Mouse (Mus musculus) ES-E14 (cell line): ENCODE measurements at regions not wholly inside any gene's neighbourhood (a gene's known extent, or its start where the extent isn't known, plus 50 kb on each side); places are given as distances from the start of the nearest gene placed in this dataset.

Experiments used
- DNase-seq: peaks from one replicate; pipeline ENCODE4 v3.0.0-alpha.2; 2013; ENCODE audit warnings: low read depth, low spot score
- H3K27ac ChIP-seq: 2 replicates; pipeline ENCODE4 v1.5.1; 2012; ENCODE audit warnings: low read depth, mild to moderate bottlenecking, low read length, moderate library complexity, mixed read lengths; ENCODE audit not compliant: poor library complexity, insufficient read depth, severe bottlenecking
- H3K36me3 ChIP-seq: 2 replicates; pipeline ENCODE4 v1.6.1; 2012; ENCODE audit warnings: mild to moderate bottlenecking, low read length, moderate library complexity, mixed read lengths; ENCODE audit not compliant: control insufficient read depth, poor library complexity, insufficient read depth, severe bottlenecking
- H3K4me1 ChIP-seq, 2 experiments: fragments of 150-350 bp in 1 of 2; sonication (generic) in 1 of 2; 2 replicates each; pipeline ENCODE4 v1.6.1; 2012; ENCODE audit warnings: low read length in 2 of 2, mild to moderate bottlenecking in 1 of 2, mixed read lengths in 1 of 2; ENCODE audit not compliant: control insufficient read depth in 2 of 2, insufficient read depth in 2 of 2, poor library complexity in 1 of 2
- H3K4me3 ChIP-seq, 2 experiments: fragments of 150-350 bp in 1 of 2; sonication (generic) in 1 of 2; 2 replicates each; pipeline ENCODE4 v1.5.1; 2012; ENCODE audit warnings: low read length in 2 of 2, low read depth in 1 of 2, mild to moderate bottlenecking in 1 of 2, mixed read lengths in 1 of 2; ENCODE audit not compliant: insufficient read depth in 1 of 2, poor library complexity in 1 of 2, severe bottlenecking in 1 of 2
- H3K9ac ChIP-seq: 2 replicates; pipeline ENCODE4 v1.6.1; 2012; ENCODE audit warnings: low read depth, mild to moderate bottlenecking, low read length, mixed read lengths; ENCODE audit not compliant: poor library complexity, insufficient read depth, severe bottlenecking
- H3K9me3 ChIP-seq: fragments of 150-350 bp; sonication (generic); 2 replicates; pipeline ENCODE4 v1.6.1; 2012; ENCODE audit warnings: low read depth, mild to moderate bottlenecking, low read length; ENCODE audit not compliant: control insufficient read depth, insufficient read depth
- CHD2 ChIP-seq: IDR thresholded peaks from 2 replicates; pipeline ENCODE4 v1.6.1; 2014; ENCODE audit warnings: mild to moderate bottlenecking, low read depth, low read length, inconsistent platforms
- HCFC1 ChIP-seq: IDR thresholded peaks from 2 replicates; pipeline ENCODE4 v1.6.1; 2012; ENCODE audit warnings: low read length, inconsistent platforms, borderline replicate concordance; ENCODE audit not compliant: insufficient read depth
- MAFK ChIP-seq: IDR thresholded peaks from 2 replicates; pipeline ENCODE4 v1.6.1; 2014; ENCODE audit warnings: mild to moderate bottlenecking, low read depth, low read length, inconsistent platforms; ENCODE audit not compliant: insufficient read depth
- ZC3H11A ChIP-seq: IDR thresholded peaks from 2 replicates; pipeline ENCODE4 v1.6.1; 2012; ENCODE audit warnings: low read depth, mild to moderate bottlenecking, inconsistent platforms, low read length, borderline replicate concordance
- ZNF384 ChIP-seq: IDR thresholded peaks from 2 replicates; pipeline ENCODE4 v1.6.1; 2012; ENCODE audit warnings: low read depth, low read length, inconsistent platforms
- in situ Hi-C, 2 experiments: fragments of 600-800 bp; cut with MboI; formaldehyde crosslinking; loops; one replicate each; pipeline ENCODE4 v1.15.1; 2025; ENCODE audit warnings: low sequenced_read_pairs in 2 of 2, inconsistent platforms in 1 of 2; ENCODE audit not compliant: unreplicated experiment in 2 of 2

GRCm38 (mm10) chr6:9659672-9660071, 711.4 kb downstream of the Nxph1 start:
- no peak for TF ChIP-seq ZNF384
- no peak for TF ChIP-seq ZC3H11A
- no peak for TF ChIP-seq MAFK
- TF ChIP-seq HCFC1: no peak
- TF ChIP-seq CHD2: no peak
- no peak overlapping the region for H3K9ac ChIP-seq
- H3K4me3 ChIP-seq: no peak overlapping the region
- H3K9me3 ChIP-seq: no peaks in the 10 kb centered on the region
- no peaks in the 10 kb centered on the region for H3K36me3 ChIP-seq
- in situ Hi-C loops: no loop called here
- H3K27ac ChIP-seq: no peak overlapping the region
- DNase-seq: no peak
- H3K4me1 ChIP-seq: 0 out of 4 replicates have a peak, but pooled peaks cover 0 to 2% of the 10 kb centered on the region in 2 experiments

- TF ChIP-seq CHD2 (no peak), HCFC1 (no peak), ZC3H11A (no peak), MAFK (no peak), ZNF384 (no peak)
- no peak for DNase-seq
- Histone ChIP-seq H3K9me3 (no peaks in the 10 kb centered on the region; the same call in 1 of the 2 replicates), H3K36me3 (no peaks in the 10 kb centered on the region), H3K4me3 (no peak overlapping the region), H3K9ac (no peak overlapping the region), H3K27ac (no peak overlapping the region), H3K4me1 (no peaks in the 10 kb centered on the region)
- in situ Hi-C loops: no loop called here
Observed at GRCm38 (mm10) chr6:9685182-9685581, 737.0 kb downstream of the Nxph1 start.

GRCm38 (mm10) chr6:9693714-9694113, 745.5 kb downstream of the Nxph1 start:
- Histone ChIP-seq H3K9ac (no peak overlapping the region), H3K4me1 (peaks cover 0 to 2% of the 10 kb centered on the region in 2 experiments; a peak in 1 of 4 replicates), H3K4me3 (no peak overlapping the region), H3K36me3 (no peaks in the 10 kb centered on the region), H3K27ac (no peak overlapping the region), H3K9me3 (no peaks in the 10 kb centered on the region)
- no peak for TF ChIP-seq CHD2
- TF ChIP-seq ZC3H11A: no peak
- no peak for TF ChIP-seq HCFC1
- TF ChIP-seq ZNF384: no peak
- TF ChIP-seq MAFK: no peak
- peak; percentile 34 for DNase-seq
- in situ Hi-C loops: no loop called here

- Histone ChIP-seq H3K9me3 (no peaks in the 10 kb centered on the region), H3K27ac (no peak overlapping the region), H3K4me1 (peaks cover 0 to 2% of the 10 kb centered on the region in 2 experiments; a peak in 1 of 4 replicates), H3K4me3 (no peak overlapping the region), H3K9ac (no peak overlapping the region), H3K36me3 (no peaks in the 10 kb centered on the region)
- in situ Hi-C loops: no loop called here
- no peak for DNase-seq
- TF ChIP-seq CHD2 (no peak), ZC3H11A (no peak), MAFK (no peak), ZNF384 (no peak), HCFC1 (no peak)
Observed at GRCm38 (mm10) chr6:9697698-9698097, 749.5 kb downstream of the Nxph1 start.

GRCm38 (mm10) chr6:9698193-9698592, 750.0 kb downstream of the Nxph1 start:
- no peaks in the 10 kb centered on the region for H3K36me3 ChIP-seq
- no peak for DNase-seq
- no peaks in the 10 kb centered on the region for H3K9me3 ChIP-seq
- H3K4me1 ChIP-seq: peaks cover 0 to 2% of the 10 kb centered on the region in 2 experiments; a peak in 1 of 4 replicates
- in situ Hi-C loops: no loop called here
- no peak for TF ChIP-seq ZNF384
- TF ChIP-seq HCFC1: no peak
- TF ChIP-seq MAFK: no peak
- TF ChIP-seq CHD2: no peak
- TF ChIP-seq ZC3H11A: no peak
- no peak overlapping the region for H3K27ac ChIP-seq
- no peak overlapping the region for H3K9ac ChIP-seq
- no peak overlapping the region for H3K4me3 ChIP-seq
